Mouse (Mus musculus) myocyte (in vitro differentiated cells): Measurements from ENCODE around the gene Capzb.

ENCODE experiments used
- MAX ChIP-seq: IDR thresholded peaks from one replicate; pipeline ENCODE4 v1.6.1; 2011; ENCODE audit warnings: low read depth, mild to moderate bottlenecking, control low read depth
- MYOD1 ChIP-seq, 3 experiments: IDR thresholded peaks; one replicate each; pipeline ENCODE4 v1.6.1; 2011; ENCODE audit warnings: control low read depth in 2 of 3, low read depth in 2 of 3, mild to moderate bottlenecking in 2 of 3, moderate library complexity in 1 of 3; ENCODE audit not compliant: insufficient read length in 2 of 3, control insufficient read depth in 1 of 3
- MYOG ChIP-seq, 3 experiments: IDR thresholded peaks; one replicate each; pipeline ENCODE4 v1.6.1; 2011; ENCODE audit warnings: control low read depth in 2 of 3, low read depth in 2 of 3, mild to moderate bottlenecking in 2 of 3; ENCODE audit not compliant: insufficient read length in 2 of 3, control insufficient read depth in 1 of 3, insufficient read depth in 1 of 3
- POLR2A ChIP-seq: IDR thresholded peaks from one replicate; pipeline ENCODE4 v1.6.1; 2011; ENCODE audit warnings: low read depth, mild to moderate bottlenecking, control low read depth, moderate library complexity; ENCODE audit not compliant: insufficient read length
- POLR2AphosphoS2 ChIP-seq: IDR thresholded peaks from one replicate; pipeline ENCODE4 v1.6.1; 2011; ENCODE audit warnings: low read depth, control low read depth; ENCODE audit not compliant: insufficient read length
- SRF ChIP-seq: IDR thresholded peaks from one replicate; pipeline ENCODE4 v1.6.1; 2011; ENCODE audit warnings: low read depth; ENCODE audit not compliant: control insufficient read depth, insufficient read length
- USF1 ChIP-seq: IDR thresholded peaks from one replicate; pipeline ENCODE4 v1.6.1; 2011; ENCODE audit warnings: low read depth, mild to moderate bottlenecking, control low read depth, moderate library complexity

- TF ChIP-seq USF1 (no peak), POLR2A (no peak), POLR2AphosphoS2 (no peak), SRF (no peak), MYOG (IDR thresholded peaks at IDR 0.05; ENCODE audit: control insufficient read depth in 1 of 3, insufficient read depth in 1 of 3, insufficient read length in 2 of 3, low read depth in 2 of 3) (no peak), MYOD1 (IDR thresholded peaks at IDR 0.05; ENCODE audit: control insufficient read depth in 1 of 3, insufficient read length in 2 of 3, low read depth in 2 of 3) (no peak), MAX (no peak)
These were observed 144.3 kb downstream of the Capzb start for GRCm38 (mm10) chr4:139336822-139337483.
